Mouse (Mus musculus): ENCODE results near the gene Med27. TPM values are rescaled to one million over a fixed set of nuclear protein-coding genes. Genes with fewer than 3 reads are reported as not detected.
"Not testable (repeated sequence)": the region's sequence is repeated elsewhere in the genome, so short reads cannot be mapped to it uniquely, and the experiment has no call there.

Gene Med27
- total RNA-seq, 2 experiments from 2014 or later, result 18.6 to 21.7 TPM

- DNase-seq, result no peak
Observed at GRCm38 (mm10) chr2:29521486-29521885, 174.9 kb downstream of the Med27 start.

- peak; percentile 61 for DNase-seq
Observed at GRCm38 (mm10) chr2:29523918-29524811, 177.5 kb downstream of the Med27 start.

GRCm38 (mm10) chr2:29525273-29525805 lies 178.7 kb downstream of the Med27 start:
- no peak for DNase-seq

GRCm38 (mm10) chr2:29526266-29526665 lies 179.6 kb downstream of the Med27 start:
- DNase-seq, result peak; percentile 55

DNA sequence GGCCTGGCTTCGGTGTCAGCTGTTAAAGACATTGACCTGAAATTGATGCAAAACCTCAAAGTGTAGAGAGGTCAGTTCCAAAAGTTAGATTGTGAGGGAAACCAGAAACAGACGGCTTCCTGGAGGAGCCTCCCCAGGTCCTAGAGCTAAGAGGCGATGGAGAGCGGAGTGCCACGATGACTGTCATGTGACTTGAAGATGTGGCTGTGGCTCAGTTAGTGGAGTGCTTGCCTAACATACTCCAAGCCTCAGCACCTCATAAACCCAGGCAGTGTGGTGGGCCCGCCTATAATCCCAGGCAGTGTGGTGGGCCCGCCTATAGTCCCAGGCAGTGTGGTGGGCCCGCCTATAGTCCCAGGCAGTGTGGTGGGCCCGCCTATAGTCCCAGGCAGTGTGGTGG lies 180.9 kb downstream of the Med27 start:
- not testable (repeated sequence) for DNase-seq

DNA sequence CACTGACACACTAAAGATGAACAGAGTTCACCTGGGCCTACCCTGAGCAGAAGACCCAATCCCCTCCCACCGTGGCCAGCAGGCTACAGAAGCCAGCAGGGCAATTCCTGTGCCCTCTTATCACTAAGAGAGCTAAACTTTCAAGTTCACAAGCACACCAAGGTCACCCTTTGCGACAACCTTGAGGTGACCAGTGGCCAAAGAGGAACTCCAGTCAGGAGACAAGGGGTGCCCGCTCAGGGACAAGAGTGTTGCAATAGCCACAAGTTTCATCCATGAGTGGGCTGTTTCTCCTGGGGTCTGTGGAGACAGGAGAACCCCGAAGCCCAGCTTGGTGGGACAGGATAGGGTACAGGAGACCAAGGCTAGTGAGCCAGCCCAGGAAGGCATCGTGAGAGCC lies 182.2 kb downstream of the Med27 start:
- DNase-seq, result no peak

DNA sequence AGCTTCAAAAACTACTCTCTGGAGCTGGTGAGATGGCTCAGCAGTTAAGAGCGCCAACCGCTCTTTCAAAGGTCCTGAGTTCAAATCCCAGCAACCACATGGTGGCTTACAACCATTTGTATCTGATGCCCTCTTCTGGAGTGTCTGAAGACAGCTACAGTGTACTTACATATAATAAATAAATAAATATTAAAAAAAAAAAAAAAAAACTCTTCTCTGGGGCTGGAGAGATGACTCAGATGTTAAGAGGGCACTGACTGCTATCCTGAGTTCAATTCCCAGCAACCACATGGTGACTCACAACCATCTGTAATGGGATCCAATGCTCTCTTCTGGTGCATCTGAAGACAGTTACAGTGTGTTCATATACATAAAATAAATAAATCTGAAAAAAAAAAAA lies 183.2 kb downstream of the Med27 start:
- DNase-seq, result not testable (repeated sequence)

DNA sequence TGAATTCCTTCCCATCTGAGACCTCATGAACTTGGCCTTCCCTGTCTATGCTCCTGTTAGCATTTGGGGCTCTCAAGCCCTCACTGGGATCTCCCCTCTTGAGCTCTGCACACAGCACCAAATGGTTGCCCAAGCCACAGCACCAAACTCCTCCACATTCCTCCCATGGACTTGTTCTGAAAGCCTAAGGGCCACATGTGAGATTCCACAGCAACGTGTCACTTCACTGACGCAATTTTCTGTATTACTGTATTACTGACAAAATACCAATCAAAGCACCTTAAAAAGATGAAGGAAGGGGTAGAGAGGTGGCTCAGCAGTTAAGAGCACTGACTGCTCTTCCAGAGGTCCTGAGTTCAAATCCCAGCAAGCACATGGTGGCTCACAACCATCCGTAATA lies 185.6 kb downstream of the Med27 start:
- DNase-seq, result no peak

- DNase-seq, result no peak
Observed at GRCm38 (mm10) chr2:29532921-29533320, 186.3 kb downstream of the Med27 start.

GRCm38 (mm10) chr2:29535566-29536244 lies 189.1 kb downstream of the Med27 start:
- DNase-seq, result no peak

DNA sequence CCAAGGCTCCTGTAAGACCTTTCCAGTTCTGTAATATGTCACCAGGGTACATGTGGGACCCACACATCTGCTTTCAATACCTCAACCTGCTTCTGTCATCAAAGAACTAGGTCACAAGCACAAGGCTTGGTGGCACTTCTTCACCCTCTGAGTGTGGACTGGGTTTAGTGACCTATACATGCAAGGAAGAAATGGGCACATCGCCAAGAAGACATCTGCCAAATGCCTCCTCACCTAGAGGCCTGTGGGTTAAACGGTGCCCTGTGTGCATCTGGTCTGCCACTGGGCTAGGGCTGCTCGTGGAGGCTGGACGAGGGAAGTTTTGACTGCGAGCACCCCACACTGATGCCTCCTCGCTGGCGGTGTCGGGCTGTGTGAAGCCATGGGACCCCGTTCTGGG lies 189.9 kb downstream of the Med27 start:
- DNase-seq, result no peak

DNA sequence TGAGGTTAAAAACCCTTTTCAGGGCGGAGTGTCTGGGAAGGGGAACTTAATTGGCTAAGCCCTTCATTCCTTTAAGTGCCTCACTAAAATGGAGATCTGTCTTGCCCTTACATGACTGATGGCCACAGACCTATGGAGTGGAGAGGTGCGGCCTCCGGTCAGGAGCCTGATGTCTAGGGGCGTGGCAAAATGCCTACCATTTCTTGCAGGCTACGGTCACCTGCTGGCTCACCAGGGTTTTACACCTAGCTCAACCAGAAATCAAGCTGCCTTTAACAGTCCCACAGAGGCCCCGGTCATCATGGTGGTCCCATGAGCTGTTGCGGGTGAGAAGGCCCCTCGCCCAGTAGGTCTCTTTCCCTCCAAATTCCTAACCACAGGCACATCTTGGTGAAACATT lies 190.7 kb downstream of the Med27 start:
- no peak for DNase-seq

DNA sequence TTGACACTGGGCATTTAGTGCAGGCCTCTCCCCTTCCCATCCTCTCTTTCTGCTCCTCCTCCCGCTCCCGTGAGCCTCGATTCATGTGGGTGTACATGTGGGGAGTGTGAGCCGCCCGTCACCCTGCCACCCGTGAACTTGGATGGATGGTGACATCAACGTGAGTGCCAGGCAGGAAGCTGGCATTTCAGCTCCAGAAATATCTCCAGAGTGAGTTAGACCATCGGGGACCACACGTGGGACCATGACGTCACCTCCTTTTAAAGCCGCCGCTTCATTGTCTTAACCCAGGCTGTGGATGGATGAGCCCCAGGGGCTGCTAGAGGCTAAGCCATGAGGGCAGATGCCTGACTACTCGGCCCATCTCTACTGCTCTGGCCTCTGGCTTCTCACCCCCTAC lies 195.4 kb downstream of the Med27 start:
- no peak for DNase-seq

DNA sequence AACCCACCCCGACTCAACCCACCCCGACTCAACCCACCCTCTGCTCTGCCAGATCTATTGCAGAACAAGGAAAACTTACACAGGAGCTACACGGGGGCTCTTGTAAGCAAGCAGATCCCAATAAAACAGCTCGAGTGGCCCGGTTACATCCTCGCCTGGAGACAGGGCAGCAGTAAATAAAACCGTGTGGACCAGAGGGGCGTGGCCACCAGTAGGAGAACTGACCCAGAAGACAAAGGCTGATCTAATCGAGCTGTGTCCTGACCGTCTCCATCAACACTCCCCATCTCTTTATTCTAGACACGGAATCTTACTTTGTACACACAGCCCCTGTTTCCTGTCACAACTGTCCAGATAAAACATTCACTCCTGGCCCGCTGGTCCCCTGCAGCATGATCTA lies 200.0 kb downstream of the Med27 start:
- no peak for DNase-seq

DNA sequence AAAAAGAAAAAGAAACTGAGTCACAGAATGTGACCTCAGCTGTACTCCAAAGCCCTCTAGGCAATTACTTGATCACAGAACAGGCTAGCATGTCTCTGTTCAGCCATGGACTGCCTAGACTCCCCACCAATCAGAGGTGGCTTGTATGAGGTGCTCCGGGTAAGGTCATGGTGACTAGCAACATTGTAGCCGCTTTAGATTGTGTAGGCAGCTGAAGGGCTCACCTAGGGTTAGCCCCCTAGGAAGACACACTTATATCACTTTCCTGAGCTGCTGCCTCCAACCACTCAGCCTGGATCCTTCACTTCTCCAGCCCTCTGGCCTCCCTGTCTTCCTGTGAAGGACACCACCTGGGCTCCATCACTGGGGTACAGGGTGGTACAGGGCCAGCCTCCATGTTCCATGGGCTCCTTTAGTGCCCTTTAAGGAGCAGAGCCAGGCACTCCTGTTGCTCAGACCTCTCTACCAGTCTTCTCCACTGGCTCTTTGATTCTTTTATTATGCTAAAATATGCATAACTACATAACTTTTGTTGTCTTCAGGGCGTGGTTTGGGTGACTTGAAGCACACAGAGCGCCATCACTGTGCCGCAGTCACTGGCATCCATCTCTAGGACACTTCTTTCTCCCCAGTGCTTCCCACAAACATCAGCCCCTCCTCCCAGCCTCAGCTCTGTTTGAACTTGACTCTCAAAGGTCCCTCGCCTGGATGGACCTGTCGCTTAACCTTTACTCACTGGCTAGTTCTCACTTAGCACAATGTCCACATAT lies 205.4 kb downstream of the Med27 start:
- DNase-seq, result no peak

DNA sequence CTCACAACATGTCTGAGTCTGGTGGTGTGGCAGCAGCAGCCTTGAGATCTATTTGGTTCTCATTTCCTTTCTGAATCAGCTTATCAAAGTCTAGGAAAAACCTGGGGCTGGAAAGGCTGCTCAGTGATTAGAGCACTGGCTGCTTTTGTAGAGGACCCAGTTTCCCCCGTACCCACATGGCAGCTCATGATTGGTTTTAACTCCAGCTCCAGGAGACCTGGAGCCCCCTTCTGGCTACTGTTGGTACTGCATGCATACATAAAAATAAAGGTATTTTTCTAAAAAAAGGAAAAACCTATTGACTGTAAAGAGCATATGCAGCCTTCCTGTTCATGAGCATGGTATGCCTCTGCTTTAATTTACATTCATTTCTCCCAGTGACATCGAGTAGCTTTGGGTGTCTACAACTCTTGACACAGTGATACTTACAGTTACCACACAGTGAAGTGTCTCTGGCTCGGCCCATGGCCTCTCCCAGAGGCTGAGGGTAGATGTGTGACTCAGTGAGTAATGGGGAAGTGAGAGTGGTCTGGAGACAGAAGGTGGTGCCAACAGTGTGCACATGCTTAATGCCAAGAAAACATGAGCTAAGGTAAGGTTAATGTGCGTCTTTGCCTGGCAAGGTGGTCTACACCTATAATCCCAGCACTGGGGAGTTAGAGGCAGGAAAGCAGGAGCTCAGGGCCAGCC lies 207.5 kb downstream of the Med27 start:
- DNase-seq, result peak; percentile 68

DNA sequence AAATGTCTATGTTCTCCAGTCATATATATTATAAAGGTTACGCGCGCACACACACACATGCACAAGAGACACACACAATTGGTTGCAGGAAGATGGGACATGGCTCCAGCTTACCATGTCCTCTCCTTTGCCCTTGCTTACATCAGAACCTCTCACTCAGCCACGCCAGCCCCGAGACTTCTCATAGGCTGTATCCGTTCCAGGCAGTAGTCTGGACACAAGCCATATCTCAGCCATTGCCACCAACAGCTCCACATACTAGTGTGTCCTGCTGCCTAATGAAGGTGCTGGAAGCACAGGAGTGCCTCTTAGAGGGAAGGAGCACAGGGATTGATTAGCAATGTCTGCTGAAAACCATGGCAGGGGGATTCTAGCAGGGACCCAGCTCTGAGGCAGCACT lies 211.9 kb downstream of the Med27 start:
- no peak for DNase-seq

DNA sequence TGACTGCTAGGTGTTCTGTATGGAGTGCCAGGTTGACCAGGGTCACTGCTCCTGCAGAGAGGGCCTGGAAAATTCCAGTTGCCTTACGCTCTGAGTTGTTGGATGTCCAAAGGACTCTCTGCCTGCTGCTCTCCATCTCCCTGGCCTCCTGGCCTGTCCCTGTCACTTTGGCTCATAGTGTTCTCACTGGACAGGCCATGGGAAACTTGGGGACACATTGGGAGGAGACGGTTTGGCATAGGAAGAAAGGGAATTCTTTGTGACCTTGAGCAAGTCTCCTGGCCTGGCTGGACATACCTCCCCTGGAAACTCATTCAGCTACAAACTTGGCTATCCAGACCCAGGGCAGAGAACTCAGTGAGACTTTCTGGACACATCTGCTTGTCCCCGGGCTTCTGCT lies 213.3 kb downstream of the Med27 start:
- DNase-seq, result peak; percentile 30

DNA sequence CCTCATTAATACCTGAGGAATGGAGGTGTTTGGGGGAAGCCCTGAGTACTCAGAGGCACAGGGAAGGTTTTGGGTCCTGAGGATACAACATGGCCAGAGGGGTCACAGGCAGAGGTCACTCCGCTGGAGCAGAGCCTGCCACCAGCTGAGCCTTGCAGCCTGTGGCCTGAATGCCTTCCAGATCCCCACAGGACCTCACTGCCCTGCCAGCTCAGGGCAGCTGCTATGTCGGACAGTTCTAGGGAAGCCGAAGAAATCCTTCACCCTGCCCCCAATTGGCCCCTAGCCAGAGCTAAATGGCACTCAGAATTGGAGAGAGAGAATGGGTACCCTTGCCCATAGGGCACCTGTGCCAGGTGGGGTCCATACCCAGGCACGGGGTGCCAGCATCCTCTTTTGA lies 214.8 kb downstream of the Med27 start:
- DNase-seq, result peak; percentile 26

DNA sequence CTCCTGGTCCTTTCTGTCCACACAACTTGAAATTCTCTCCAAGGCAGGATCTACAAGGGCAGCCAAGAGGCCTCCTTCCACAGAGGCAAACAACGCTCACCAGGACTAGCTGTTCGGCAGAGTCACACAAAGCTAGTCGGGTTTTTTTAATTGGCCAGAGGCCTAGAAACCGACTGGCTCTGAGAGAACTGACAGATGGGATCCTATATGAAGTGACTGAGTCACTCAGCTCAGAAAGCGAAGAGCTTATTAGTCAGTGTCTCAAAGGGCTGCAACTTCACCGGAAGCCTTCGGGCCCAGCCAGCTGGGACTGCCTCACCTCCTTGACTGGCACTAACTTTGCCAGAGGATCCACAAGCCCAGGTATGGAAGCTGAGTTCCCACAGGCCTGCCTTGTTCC lies 217.4 kb downstream of the Med27 start:
- DNase-seq, result peak; percentile 28

DNA sequence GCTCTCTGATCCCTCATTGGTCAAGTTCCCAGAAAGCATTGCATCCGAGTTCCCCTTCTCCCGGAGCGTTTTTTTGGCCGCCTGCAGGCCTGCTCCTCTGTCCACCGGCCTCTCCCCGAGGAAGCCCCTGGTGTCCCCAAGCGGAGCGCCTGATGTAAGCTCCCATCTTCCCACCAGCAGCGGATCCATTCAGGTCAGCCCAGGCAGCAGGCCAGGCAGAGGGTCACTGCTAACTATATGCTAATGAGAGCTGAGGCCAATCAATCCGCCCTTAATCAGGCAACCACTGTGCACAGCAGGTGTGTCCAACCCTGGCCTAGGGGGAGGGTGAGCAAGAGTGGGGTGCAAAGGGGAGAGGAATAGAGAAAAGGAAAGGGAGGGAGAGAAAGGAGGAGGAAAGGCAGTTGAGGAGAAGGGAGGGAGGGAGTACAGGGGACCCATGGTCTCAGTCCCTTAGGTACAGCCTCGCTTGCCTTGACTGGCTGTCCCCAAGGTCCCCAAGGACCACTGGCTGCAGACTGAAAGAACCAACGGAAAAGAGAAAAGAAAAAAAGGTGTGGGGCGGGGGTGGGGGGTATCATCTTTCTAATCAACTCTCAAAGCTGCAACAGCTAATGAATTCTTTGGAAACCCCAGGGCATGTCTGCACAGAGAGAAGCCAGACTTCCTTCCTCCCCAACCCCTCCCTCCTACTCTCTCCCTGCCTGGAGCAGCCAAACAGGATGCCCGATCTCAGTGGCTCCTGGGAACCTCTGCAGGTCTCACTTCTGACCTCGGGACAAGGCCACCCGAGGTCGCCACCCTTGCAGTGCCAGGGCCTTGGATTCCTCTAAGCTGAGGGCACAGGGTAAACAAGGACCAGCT lies 219.2 kb downstream of the Med27 start:
- DNase-seq, result no peak

All from adrenal gland, postnatal 10 days (tissue).